Mouse (Mus musculus) C2C12 (cell line): ENCODE measurements around the gene Mbd6. TPM values are rescaled to one million over a fixed set of nuclear protein-coding genes. Genes with fewer than 3 reads are reported as not detected.
"Not testable (repeated sequence)": the region's sequence is repeated elsewhere in the genome, so short reads cannot be mapped to it uniquely, and the experiment has no call there.

Experiments used
- H3K27me3 ChIP-seq: one replicate; pipeline ENCODE4 v1.6.1; 2011; ENCODE audit not compliant: control insufficient read depth, insufficient read depth, insufficient read length
- H3K36me3 ChIP-seq: one replicate; pipeline ENCODE4 v1.6.1; 2011; ENCODE audit not compliant: control insufficient read depth, insufficient read depth
- H3K4me3 ChIP-seq: one replicate; pipeline ENCODE4 v1.5.1; 2011; ENCODE audit warnings: mild to moderate bottlenecking, control low read depth; ENCODE audit not compliant: poor library complexity, insufficient read depth, severe bottlenecking
- H3K79me2 ChIP-seq: one replicate; pipeline ENCODE4 v1.6.1; 2011; ENCODE audit not compliant: control insufficient read depth, insufficient read depth
- H3K79me3 ChIP-seq: one replicate; pipeline ENCODE4 v1.6.1; 2011; ENCODE audit warnings: low read depth, control low read depth
- H3ac ChIP-seq: one replicate; pipeline ENCODE3; 2011; ENCODE audit warnings: low read depth; ENCODE audit not compliant: control insufficient read depth, insufficient read length
- CEBPB ChIP-seq: IDR thresholded peaks from one replicate; pipeline ENCODE4 v1.6.1; 2011; ENCODE audit warnings: low read depth, mild to moderate bottlenecking, control low read depth, moderate library complexity
- CTCF ChIP-seq: IDR thresholded peaks from one replicate; pipeline ENCODE4 v1.5.1; 2011; ENCODE audit not compliant: control insufficient read depth, insufficient read depth, insufficient read length
- FOSL1 ChIP-seq: IDR thresholded peaks from one replicate; pipeline ENCODE4 v1.8.0; 2011; ENCODE audit warnings: mild to moderate bottlenecking, low read length; ENCODE audit not compliant: poor library complexity, insufficient read depth, severe bottlenecking
- MAX ChIP-seq: IDR thresholded peaks from one replicate; pipeline ENCODE4 v1.6.1; 2011; ENCODE audit warnings: mild to moderate bottlenecking, control low read depth
- MYOD1 ChIP-seq: IDR thresholded peaks from one replicate; pipeline ENCODE4 v1.6.1; 2011; ENCODE audit warnings: low read depth; ENCODE audit not compliant: control insufficient read depth, insufficient read length
- MYOG ChIP-seq: IDR thresholded peaks from one replicate; pipeline ENCODE4 v1.6.1; 2011; ENCODE audit not compliant: control insufficient read depth, insufficient read length; ENCODE audit errors: extremely low read depth
- USF1 ChIP-seq: IDR thresholded peaks from one replicate; pipeline ENCODE4 v1.6.1; 2011; ENCODE audit warnings: low read depth, mild to moderate bottlenecking, control low read depth, moderate library complexity
- polyA plus RNA-seq: library from polyadenylated mRNA; unstranded; fragments of >200 nt; fragmentation: generic; extraction: Trizol; gene quantifications from one replicate; pipeline ENCODE4 v1.2.1, GENCODE M21; 2012; ENCODE audit warnings: missing spikeins

Mbd6 gene
- polyA plus RNA-seq, 1 experiment, result 15.2 TPM

GRCm38 (mm10) chr10:127319969-127320368 lies 31.2 kb upstream of the Mbd6 start:
- H3K79me2 ChIP-seq, result no peaks in the 10 kb centered on the region
- TF ChIP-seq USF1, result no peak
- no peak for TF ChIP-seq CTCF
- TF ChIP-seq MYOG, result no peak
- no peaks in the 10 kb centered on the region for H3K36me3 ChIP-seq
- H3K4me3 ChIP-seq, result no peak overlapping the region
- no peaks in the 10 kb centered on the region for H3K79me3 ChIP-seq
- H3ac ChIP-seq, result no peak overlapping the region
- H3K27me3 ChIP-seq, result peaks cover 27% of the 10 kb centered on the region

DNA sequence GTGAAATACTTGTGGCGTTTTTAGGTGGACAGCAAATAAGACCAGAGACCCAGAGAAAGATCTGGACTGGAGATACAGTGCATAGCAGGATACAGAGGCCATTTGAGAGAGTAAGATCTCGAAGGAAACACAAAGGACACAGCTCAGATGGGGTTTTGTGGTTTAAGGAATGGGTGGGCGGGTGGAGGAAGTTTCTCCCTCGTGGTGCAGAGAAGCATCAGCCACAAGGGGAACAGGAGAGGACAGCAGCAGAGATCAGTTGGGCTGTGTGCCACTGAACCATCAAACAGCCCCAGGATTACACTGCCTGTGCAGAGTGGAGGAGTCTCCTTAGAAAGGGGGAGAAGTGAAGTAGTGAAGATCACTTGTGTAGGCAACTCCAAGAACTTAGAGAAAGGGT lies 29.2 kb upstream of the Mbd6 start:
- H3ac ChIP-seq, result no peak overlapping the region
- H3K79me3 ChIP-seq, result no peaks in the 10 kb centered on the region
- H3K36me3 ChIP-seq, result no peaks in the 10 kb centered on the region
- H3K4me3 ChIP-seq, result no peak overlapping the region
- peaks cover 23% of the 10 kb centered on the region for H3K27me3 ChIP-seq
- no peak for TF ChIP-seq CTCF
- TF ChIP-seq MYOG, result no peak
- no peak for TF ChIP-seq MAX
- TF ChIP-seq MYOD1, result no peak
- TF ChIP-seq USF1, result no peak
- no peak for TF ChIP-seq FOSL1
- no peaks in the 10 kb centered on the region for H3K79me2 ChIP-seq

DNA sequence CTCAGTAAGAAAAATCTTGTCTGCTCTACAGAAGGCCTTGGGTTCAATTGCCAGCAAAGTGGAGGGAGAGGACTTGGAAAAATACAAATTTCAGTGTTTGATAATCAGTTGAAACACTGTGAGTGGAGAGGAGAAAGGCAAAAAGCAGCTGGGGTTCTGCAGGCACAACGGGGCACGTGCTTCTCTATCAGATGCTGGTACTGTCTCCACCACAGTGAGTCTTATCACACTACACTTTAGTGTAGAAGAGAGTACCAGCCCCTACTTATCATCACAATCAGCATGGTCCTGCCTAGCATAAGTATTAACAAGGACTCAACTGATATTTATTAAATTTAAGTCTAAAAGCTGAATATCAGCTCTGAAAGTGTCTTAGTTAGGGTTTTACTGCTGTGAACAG lies 28.5 kb upstream of the Mbd6 start:
- H3K27me3 ChIP-seq, result peaks cover 16% of the 10 kb centered on the region
- TF ChIP-seq USF1, result no peak
- no peak for TF ChIP-seq MYOD1
- no peak for TF ChIP-seq FOSL1
- no peak for TF ChIP-seq MAX
- no peaks in the 10 kb centered on the region for H3K36me3 ChIP-seq
- no peak overlapping the region for H3ac ChIP-seq
- H3K79me3 ChIP-seq, result no peaks in the 10 kb centered on the region
- no peak overlapping the region for H3K4me3 ChIP-seq
- no peaks in the 10 kb centered on the region for H3K79me2 ChIP-seq

DNA sequence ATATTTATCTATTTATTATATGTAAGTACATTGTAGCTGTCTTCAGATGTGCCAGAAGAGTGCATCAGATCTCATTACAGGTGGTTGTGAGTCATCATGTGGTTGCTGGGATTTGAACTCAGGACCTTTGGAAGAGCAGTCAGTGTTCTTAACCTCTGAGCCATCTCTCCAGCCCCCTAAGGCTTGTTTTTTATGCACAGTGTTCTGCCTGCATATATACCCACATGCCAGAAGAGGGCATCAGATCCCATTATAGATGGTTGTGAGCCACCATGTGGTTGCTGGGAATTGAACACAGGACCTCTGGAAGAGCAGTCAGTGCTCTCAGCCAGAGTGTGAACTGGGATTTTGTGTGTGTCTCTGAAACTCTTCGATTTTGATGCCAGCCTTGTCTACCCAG lies 26.1 kb upstream of the Mbd6 start:
- not testable (repeated sequence) for H3K4me3 ChIP-seq, H3K36me3 ChIP-seq, H3ac ChIP-seq, H3K27me3 ChIP-seq
- peaks cover 16% of the 10 kb centered on the region for H3K79me2 ChIP-seq
- peaks cover 12% of the 10 kb centered on the region for H3K79me3 ChIP-seq

DNA sequence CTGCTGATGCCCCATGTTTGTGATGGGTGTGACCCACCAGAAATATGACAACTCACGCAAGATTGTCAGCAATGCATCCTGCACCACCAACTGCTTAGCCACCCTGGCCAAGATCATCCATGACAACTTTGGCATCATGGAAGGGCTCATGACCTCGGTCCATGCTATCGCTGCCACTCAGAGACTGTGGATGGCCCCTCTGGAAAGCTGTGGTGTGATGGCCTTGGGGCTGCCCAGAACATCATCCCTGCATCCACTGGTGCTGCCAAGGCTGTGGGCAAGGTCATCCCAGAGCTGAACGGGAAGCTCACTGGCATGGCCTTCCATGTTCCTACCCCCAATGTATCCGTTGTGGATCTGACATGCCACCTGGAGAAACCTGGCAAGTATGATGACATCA lies 24.7 kb upstream of the Mbd6 start:
- Histone ChIP-seq H3K36me3 (peaks cover 18% of the 10 kb centered on the region), H3K79me3 (peaks cover 16% of the 10 kb centered on the region), H3K79me2 (peaks cover 30% of the 10 kb centered on the region)
- not testable (repeated sequence) for H3K27me3 ChIP-seq, H3K4me3 ChIP-seq, H3ac ChIP-seq

DNA sequence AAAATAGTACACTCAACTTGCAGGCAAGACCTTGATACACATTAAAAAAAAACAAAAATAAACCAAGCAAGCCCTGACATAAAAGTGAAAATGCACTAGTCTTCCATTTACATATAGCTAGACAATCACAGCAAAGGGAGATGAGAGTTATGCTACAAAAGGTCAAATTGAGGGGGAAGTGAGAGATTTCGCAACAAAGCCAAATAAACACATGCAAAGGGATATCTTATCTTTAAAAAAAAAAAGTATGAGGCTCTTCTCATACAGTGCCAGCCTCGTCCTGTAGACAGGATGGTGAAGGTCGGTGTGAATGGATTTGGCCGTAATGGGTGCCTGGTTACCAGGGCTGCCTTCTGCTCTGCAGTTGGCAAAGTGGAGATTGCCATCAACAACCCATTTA lies 24.0 kb upstream of the Mbd6 start:
- peaks cover 24% of the 10 kb centered on the region for H3K36me3 ChIP-seq
- TF ChIP-seq USF1, result no peak
- peak; percentile 51 for TF ChIP-seq CEBPB
- TF ChIP-seq MAX, result no peak
- no peak for TF ChIP-seq FOSL1
- TF ChIP-seq MYOG, result no peak
- no peaks in the 10 kb centered on the region for H3K27me3 ChIP-seq
- no peak overlapping the region for H3K4me3 ChIP-seq
- H3ac ChIP-seq, result no peak overlapping the region
- peaks cover 37% of the 10 kb centered on the region for H3K79me2 ChIP-seq
- H3K79me3 ChIP-seq, result peaks cover 16% of the 10 kb centered on the region

DNA sequence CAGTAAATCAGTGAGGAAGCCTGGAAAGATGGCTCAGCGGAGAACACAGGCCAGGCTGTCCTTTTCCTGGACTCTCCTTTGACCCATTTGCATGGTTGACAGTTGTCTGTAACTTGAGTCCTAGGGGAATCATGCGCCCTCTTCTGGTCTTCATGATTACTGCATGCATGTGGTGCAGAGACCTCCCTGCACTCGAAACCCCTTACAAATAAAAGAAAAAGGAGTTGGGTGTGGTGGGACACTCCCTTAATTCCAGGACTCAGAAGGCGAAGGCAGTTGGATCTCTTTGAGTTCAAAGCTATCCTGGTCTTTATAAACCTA lies 23.5 kb upstream of the Mbd6 start:
- H3K36me3 ChIP-seq, result peaks cover 30% of the 10 kb centered on the region
- H3K4me3 ChIP-seq, result peak overlapping the region; percentile 98
- TF ChIP-seq MYOD1 (no peak), MAX (peak; percentile 61), CTCF (peak; percentile 50)
- H3K27me3 ChIP-seq, result no peaks in the 10 kb centered on the region
- peaks cover 16% of the 10 kb centered on the region for H3K79me3 ChIP-seq
- H3ac ChIP-seq, result peak overlapping the region; percentile 72
- peaks cover 41% of the 10 kb centered on the region for H3K79me2 ChIP-seq
